Mouse (Mus musculus): ENCODE measurements around the gene Ttll6. TPM values are rescaled to one million over a fixed set of nuclear protein-coding genes. Genes with fewer than 3 reads are reported as not detected.
"Not testable (repeated sequence)": the region's sequence is repeated elsewhere in the genome, so short reads cannot be mapped to it uniquely, and the experiment has no call there.

Gene Ttll6
- polyA plus RNA-seq, 1 experiment from 2014 or later: 0.15 TPM

GRCm38 (mm10) chr11:96114077-96114476 is 19.5 kb upstream of the Ttll6 start:
- Histone ChIP-seq H3K9me3 (ENCODE audit: control insufficient read depth, low read length) (no peaks in the 10 kb centered on the region), H3K4me2 (ENCODE audit: low read length) (no peak overlapping the region), H3K4me3 (ENCODE audit: low read depth, low read length) (no peak overlapping the region), H3K9ac (ENCODE audit: low read length) (no peak overlapping the region), H3K4me1 (replicated peaks; ENCODE audit: control insufficient read depth, insufficient read depth, low read length) (no peaks in the 10 kb centered on the region), H3K27ac (ENCODE audit: low read depth) (no peak overlapping the region), H3K36me3 (ENCODE audit: control insufficient read depth, insufficient read depth, low read length) (no peaks in the 10 kb centered on the region), H3K27me3 (replicated peaks; ENCODE audit: control insufficient read depth, insufficient read depth, low read length) (no peaks in the 10 kb centered on the region)
- WGBS: 55% methylated on average over 2 of the region's 2 CpGs
- no peak for ATAC-seq (replicated peaks; ENCODE audit: low FRiP score, low TSS enrichment, low read depth)
- DNase-seq (ENCODE audit: low spot score): no peak

- no peak overlapping the region for H3K4me2 ChIP-seq (ENCODE audit: low read length)
- no peaks in the 10 kb centered on the region for H3K36me3 ChIP-seq (ENCODE audit: control insufficient read depth, insufficient read depth, low read length)
- no peak for ATAC-seq (replicated peaks; ENCODE audit: low FRiP score, low TSS enrichment, low read depth)
- no peaks in the 10 kb centered on the region for H3K27me3 ChIP-seq (replicated peaks; ENCODE audit: control insufficient read depth, insufficient read depth, low read length)
- H3K9ac ChIP-seq (ENCODE audit: low read length): no peak overlapping the region
- DNase-seq (ENCODE audit: low spot score): no peak
- H3K4me3 ChIP-seq (ENCODE audit: low read depth, low read length): no peak overlapping the region
- WGBS: 89% methylated on average over 6 of the region's 6 CpGs
- no peak overlapping the region for H3K27ac ChIP-seq (ENCODE audit: low read depth)
- no peaks in the 10 kb centered on the region for H3K9me3 ChIP-seq (ENCODE audit: control insufficient read depth, low read length)
- H3K4me1 ChIP-seq (replicated peaks; ENCODE audit: control insufficient read depth, insufficient read depth, low read length): no peaks in the 10 kb centered on the region
These were observed 18.2 kb upstream of the Ttll6 start for GRCm38 (mm10) chr11:96115416-96115815.

GRCm38 (mm10) chr11:96116116-96116515 is 17.5 kb upstream of the Ttll6 start:
- 87% methylated on average over 3 of the region's 3 CpGs for WGBS
- Histone ChIP-seq H3K4me2 (ENCODE audit: low read length) (no peak overlapping the region), H3K9me3 (ENCODE audit: control insufficient read depth, low read length) (no peaks in the 10 kb centered on the region), H3K4me1 (replicated peaks; ENCODE audit: control insufficient read depth, insufficient read depth, low read length) (no peaks in the 10 kb centered on the region), H3K27me3 (replicated peaks; ENCODE audit: control insufficient read depth, insufficient read depth, low read length) (no peaks in the 10 kb centered on the region), H3K36me3 (ENCODE audit: control insufficient read depth, insufficient read depth, low read length) (no peaks in the 10 kb centered on the region), H3K27ac (ENCODE audit: low read depth) (no peak overlapping the region), H3K9ac (ENCODE audit: low read length) (no peak overlapping the region), H3K4me3 (ENCODE audit: low read depth, low read length) (no peak overlapping the region)
- DNase-seq (ENCODE audit: low spot score): no peak
- ATAC-seq (replicated peaks; ENCODE audit: low FRiP score, low TSS enrichment, low read depth): no peak

DNA sequence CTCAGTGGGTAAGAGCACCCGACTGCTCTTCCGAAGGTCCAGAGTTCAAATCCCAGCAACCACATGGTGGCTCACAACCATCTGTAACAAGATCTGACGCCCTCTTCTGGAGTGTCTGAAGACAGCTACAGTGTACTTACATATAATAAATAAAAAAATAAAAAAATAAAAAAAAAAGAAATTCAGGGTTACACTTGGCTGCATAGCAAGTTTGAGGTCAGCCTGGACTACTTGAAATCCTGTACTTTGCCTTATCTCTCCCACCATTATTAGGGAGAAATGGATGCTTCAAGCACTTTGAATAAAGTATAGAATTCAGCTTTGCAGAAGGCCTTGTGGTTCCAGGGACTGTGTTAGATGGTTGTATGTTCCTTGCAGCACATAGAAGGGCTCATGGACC is 16.7 kb upstream of the Ttll6 start:
- H3K9me3 ChIP-seq (ENCODE audit: control insufficient read depth, low read length); H3K36me3 ChIP-seq (ENCODE audit: control insufficient read depth, insufficient read depth, low read length); H3K9ac ChIP-seq (ENCODE audit: low read length); H3K4me2 ChIP-seq (ENCODE audit: low read length); H3K4me1 ChIP-seq (replicated peaks; ENCODE audit: control insufficient read depth, insufficient read depth, low read length); H3K4me3 ChIP-seq (ENCODE audit: low read depth, low read length); ATAC-seq (replicated peaks; ENCODE audit: low FRiP score, low TSS enrichment, low read depth); H3K27ac ChIP-seq (ENCODE audit: low read depth); H3K27me3 ChIP-seq (replicated peaks; ENCODE audit: control insufficient read depth, insufficient read depth, low read length); DNase-seq (ENCODE audit: low spot score): not testable (repeated sequence)
- 81% methylated on average over 3 of the region's 3 CpGs for WGBS

- no peak for DNase-seq (ENCODE audit: low spot score)
- no peak overlapping the region for H3K4me2 ChIP-seq (ENCODE audit: low read length)
- no peak overlapping the region for H3K27ac ChIP-seq (ENCODE audit: low read depth)
- peaks cover 6% of the 10 kb centered on the region; the same call in 1 of the 2 replicates for H3K4me1 ChIP-seq (replicated peaks; ENCODE audit: control insufficient read depth, insufficient read depth, low read length)
- 59% methylated on average over 3 of the region's 3 CpGs for WGBS
- no peaks in the 10 kb centered on the region for H3K36me3 ChIP-seq (ENCODE audit: control insufficient read depth, insufficient read depth, low read length)
- ATAC-seq (replicated peaks; ENCODE audit: low FRiP score, low TSS enrichment, low read depth): no peak
- no peaks in the 10 kb centered on the region for H3K9me3 ChIP-seq (ENCODE audit: control insufficient read depth, low read length)
- H3K4me3 ChIP-seq (ENCODE audit: low read depth, low read length): no peak overlapping the region
- H3K9ac ChIP-seq (ENCODE audit: low read length): no peak overlapping the region
- H3K27me3 ChIP-seq (replicated peaks; ENCODE audit: control insufficient read depth, insufficient read depth, low read length): peaks cover 17% of the 10 kb centered on the region
These were observed 14.2 kb upstream of the Ttll6 start for GRCm38 (mm10) chr11:96119401-96119800.

GRCm38 (mm10) chr11:96122806-96123205 is 10.8 kb upstream of the Ttll6 start:
- 82% methylated on average over 4 of the region's 4 CpGs for WGBS
- not testable (repeated sequence) for H3K9me3 ChIP-seq (ENCODE audit: control insufficient read depth, low read length); DNase-seq (ENCODE audit: low spot score); H3K27ac ChIP-seq (ENCODE audit: low read depth); H3K4me3 ChIP-seq (ENCODE audit: low read depth, low read length); ATAC-seq (replicated peaks; ENCODE audit: low FRiP score, low TSS enrichment, low read depth); H3K4me2 ChIP-seq (ENCODE audit: low read length); H3K4me1 ChIP-seq (replicated peaks; ENCODE audit: control insufficient read depth, insufficient read depth, low read length); H3K9ac ChIP-seq (ENCODE audit: low read length); H3K36me3 ChIP-seq (ENCODE audit: control insufficient read depth, insufficient read depth, low read length)
- peaks cover 36% of the 10 kb centered on the region for H3K27me3 ChIP-seq (replicated peaks; ENCODE audit: control insufficient read depth, insufficient read depth, low read length)

DNA sequence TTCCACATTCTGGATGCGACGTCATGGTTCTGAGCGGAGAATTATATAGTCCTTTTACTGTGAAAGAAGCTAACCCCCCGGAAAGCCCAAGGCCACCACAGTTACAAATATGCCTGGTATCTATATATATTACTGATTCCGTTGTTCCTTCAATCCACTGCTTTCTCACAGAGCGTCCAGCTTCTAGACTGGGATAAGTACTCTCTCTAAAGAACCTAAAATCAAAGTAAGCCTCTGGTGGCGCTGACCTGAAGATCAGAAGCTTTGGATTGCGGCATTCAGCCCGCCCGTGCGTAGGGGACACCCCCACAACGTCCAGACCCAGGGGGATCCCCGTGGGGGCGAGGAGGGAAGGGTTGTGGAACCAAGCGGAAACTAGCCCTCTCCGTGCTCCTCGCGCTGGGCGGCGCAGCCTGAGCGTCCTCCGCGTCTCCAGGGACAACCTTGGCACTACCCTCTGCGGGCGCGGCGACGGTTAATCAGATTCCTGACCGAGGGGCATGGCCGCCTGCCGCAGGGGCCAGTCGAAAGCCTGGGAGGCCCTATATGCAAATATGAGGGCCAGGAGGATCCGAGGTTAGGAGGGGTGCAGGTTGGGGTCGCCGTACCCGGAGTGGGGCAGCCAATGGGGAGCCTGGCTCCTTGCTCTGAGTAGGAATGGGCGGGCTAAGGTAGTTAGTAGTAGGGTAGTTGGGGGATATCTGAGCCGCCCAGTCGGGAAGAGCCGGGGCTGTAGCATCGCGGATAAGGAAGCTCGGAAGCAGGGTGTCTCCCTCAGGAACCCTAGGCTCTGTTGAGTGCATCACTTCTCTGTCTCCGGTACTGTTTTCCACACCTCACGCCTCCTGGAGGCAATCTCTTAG is 9.3 kb upstream of the Ttll6 start:
- no peaks in the 10 kb centered on the region for H3K36me3 ChIP-seq (ENCODE audit: control insufficient read depth, insufficient read depth, low read length)
- no peak overlapping the region for H3K27ac ChIP-seq (ENCODE audit: low read depth)
- H3K9me3 ChIP-seq (ENCODE audit: control insufficient read depth, low read length): no peaks in the 10 kb centered on the region
- ATAC-seq (replicated peaks; ENCODE audit: low FRiP score, low TSS enrichment, low read depth) (peak; percentile 62), DNase-seq (ENCODE audit: low spot score) (peak; percentile 75)
- peaks cover 9% of the 10 kb centered on the region; the same call in 1 of the 2 replicates for H3K4me1 ChIP-seq (replicated peaks; ENCODE audit: control insufficient read depth, insufficient read depth, low read length)
- 3% methylated on average over 45 of the region's 45 CpGs for WGBS
- peaks cover 36% of the 10 kb centered on the region for H3K27me3 ChIP-seq (replicated peaks; ENCODE audit: control insufficient read depth, insufficient read depth, low read length)
- H3K4me3 ChIP-seq (ENCODE audit: low read depth, low read length): peak overlapping the region; percentile 36
- 0 out of 2 replicates have a peak overlapping the region, but pooled peaks have one; percentile 20 for H3K9ac ChIP-seq (ENCODE audit: low read length)
- peak overlapping the region; percentile 83 for H3K4me2 ChIP-seq (ENCODE audit: low read length)

- Histone ChIP-seq H3K36me3 (ENCODE audit: control insufficient read depth, insufficient read depth, low read length) (no peaks in the 10 kb centered on the region), H3K4me1 (replicated peaks; ENCODE audit: control insufficient read depth, insufficient read depth, low read length) (no peaks in the 10 kb centered on the region), H3K27ac (ENCODE audit: low read depth) (peak overlapping the region; percentile 59; the same call in 1 of the 2 replicates), H3K9ac (ENCODE audit: low read length) (no peak overlapping the region), H3K4me3 (ENCODE audit: low read depth, low read length) (no peak overlapping the region), H3K27me3 (replicated peaks; ENCODE audit: control insufficient read depth, insufficient read depth, low read length) (peaks cover 10% of the 10 kb centered on the region), H3K9me3 (ENCODE audit: control insufficient read depth, low read length) (no peaks in the 10 kb centered on the region), H3K4me2 (ENCODE audit: low read length) (no peak overlapping the region)
- 39% methylated on average over 10 of the region's 10 CpGs for WGBS
- DNase-seq (ENCODE audit: low spot score) (no peak), ATAC-seq (replicated peaks; ENCODE audit: low FRiP score, low TSS enrichment, low read depth) (peak; percentile 61)
These were observed 3.0 kb upstream of the Ttll6 start for GRCm38 (mm10) chr11:96130606-96131005.

- ATAC-seq (replicated peaks; ENCODE audit: low FRiP score, low TSS enrichment, low read depth): no peak
- Histone ChIP-seq H3K27ac (ENCODE audit: low read depth) (no peak overlapping the region; the same call in 1 of the 2 replicates), H3K27me3 (replicated peaks; ENCODE audit: control insufficient read depth, insufficient read depth, low read length) (no peaks in the 10 kb centered on the region), H3K9me3 (ENCODE audit: control insufficient read depth, low read length) (no peaks in the 10 kb centered on the region), H3K9ac (ENCODE audit: low read length) (no peak overlapping the region), H3K36me3 (ENCODE audit: control insufficient read depth, insufficient read depth, low read length) (no peaks in the 10 kb centered on the region), H3K4me2 (ENCODE audit: low read length) (no peak overlapping the region), H3K4me1 (replicated peaks; ENCODE audit: control insufficient read depth, insufficient read depth, low read length) (no peaks in the 10 kb centered on the region; the same call in 1 of the 2 replicates), H3K4me3 (ENCODE audit: low read depth, low read length) (no peak overlapping the region)
- WGBS: 71% methylated on average over 8 of the region's 8 CpGs
- no peak for DNase-seq (ENCODE audit: low spot score)
These were observed 2.3 kb downstream of the Ttll6 start for GRCm38 (mm10) chr11:96135847-96136246.
